Mouse (Mus musculus) spleen, adult 12 weeks (tissue): ENCODE results near the gene Vmn2r114.
"Not testable (repeated sequence)": the region's sequence is repeated elsewhere in the genome, so short reads cannot be mapped to it uniquely, and the experiment has no call there.

Experiments used
- DNase-seq: peaks from one replicate; pipeline ENCODE4 v3.0.0; 2022; ENCODE audit warnings: low spot score

Gene Vmn2r114

DNA sequence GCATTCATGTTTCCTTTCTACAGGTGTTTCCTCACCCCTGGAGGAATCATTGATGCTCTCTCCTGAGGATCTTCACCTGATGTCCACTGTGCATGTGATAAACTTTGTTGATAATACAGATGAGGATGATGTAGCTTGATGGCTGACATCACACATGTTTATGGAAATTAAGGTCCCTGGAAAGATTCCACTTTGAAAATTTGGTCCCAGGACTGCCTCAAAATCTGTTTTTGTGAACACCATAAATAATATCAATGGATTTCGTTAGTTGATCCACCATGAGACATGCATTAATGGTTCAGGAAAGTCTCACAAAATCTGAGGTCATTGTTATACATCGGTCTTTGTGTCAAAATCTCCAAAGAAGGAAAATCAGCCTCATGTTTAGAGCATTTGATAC is at the start of gene Vmn2r114:
Gene Vmn2r114, minus strand, starts transcription at position 101 of the 400 bp plus-strand sequence.
- not testable (repeated sequence) for DNase-seq

DNA sequence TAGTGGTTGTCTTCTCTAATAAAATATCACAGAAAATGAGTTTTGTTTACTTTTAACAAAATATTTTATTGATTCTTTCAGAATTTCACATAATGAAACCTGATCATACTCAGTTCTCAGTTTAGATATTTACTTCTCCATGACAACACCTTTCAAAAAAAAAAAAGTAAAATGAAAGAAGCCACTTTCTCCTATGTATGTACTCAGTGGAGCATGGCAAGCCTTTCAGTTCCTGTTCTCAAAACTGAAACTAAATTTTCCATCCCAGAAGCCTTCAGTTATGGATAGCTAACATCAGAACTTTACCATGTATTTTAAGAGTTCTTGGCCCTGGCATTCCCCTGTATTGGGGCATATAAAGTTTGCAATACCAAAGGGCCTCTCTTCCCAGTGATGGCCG is 39.3 kb upstream of the Vmn2r114 start:
- DNase-seq: no peak

DNA sequence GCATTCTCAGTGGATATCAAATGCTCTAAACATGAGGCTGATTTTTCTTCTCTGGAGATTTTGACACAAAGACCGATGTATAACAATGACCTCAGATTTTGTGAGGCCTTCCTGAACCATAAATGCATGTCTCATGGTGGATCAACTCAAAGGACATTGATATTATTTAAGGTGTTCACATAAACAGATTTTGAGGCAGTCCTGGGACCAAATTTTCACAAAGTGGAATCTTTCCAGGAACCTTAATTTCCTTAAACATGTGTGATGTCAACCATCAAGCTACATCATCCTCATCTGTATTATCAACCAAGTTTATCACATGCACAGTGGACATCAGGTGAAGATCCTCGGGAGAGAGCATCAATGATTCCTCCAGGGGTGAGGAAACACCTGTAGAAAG is 31.1 kb upstream of the Vmn2r114 start, which contains the start of gene Vmn2r115:
Gene Vmn2r115, plus strand, starts transcription at position 301 of the 400 bp plus-strand sequence.
- not testable (repeated sequence) for DNase-seq

DNA sequence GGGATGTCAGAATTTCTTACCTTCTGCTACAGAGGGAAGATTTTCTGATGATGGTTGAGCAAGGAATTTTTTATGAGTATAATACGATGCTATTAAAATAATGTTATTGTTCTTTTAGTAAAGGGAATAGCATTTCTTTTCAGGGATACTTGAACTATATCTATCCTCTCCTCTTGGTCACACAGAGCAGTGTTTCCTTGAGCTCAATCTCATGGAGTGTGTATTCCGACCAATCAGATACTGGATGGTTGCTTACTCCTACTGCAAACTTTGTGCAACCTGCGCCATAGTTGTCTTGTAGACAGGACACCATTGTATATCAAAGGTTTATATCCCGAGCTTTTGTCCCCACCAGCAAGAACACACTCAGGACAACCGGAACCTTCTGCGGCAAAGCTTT is 18.3 kb upstream of the Vmn2r114 start:
- DNase-seq: no peak
